Mouse (Mus musculus): ENCODE data around the gene Erlin1. TPM values are rescaled to one million over a fixed set of nuclear protein-coding genes. Genes with fewer than 3 reads are reported as not detected.

Erlin1 gene
- polyA plus RNA-seq (2015; fragmentation: Illumina TruSeq; extraction: RNeasy Lipid Tissue Mini Kit (QIAGEN cat#74804); ENCODE audit: insufficient read depth, low read depth, low replicate concordance), result 5.2 TPM

DNA sequence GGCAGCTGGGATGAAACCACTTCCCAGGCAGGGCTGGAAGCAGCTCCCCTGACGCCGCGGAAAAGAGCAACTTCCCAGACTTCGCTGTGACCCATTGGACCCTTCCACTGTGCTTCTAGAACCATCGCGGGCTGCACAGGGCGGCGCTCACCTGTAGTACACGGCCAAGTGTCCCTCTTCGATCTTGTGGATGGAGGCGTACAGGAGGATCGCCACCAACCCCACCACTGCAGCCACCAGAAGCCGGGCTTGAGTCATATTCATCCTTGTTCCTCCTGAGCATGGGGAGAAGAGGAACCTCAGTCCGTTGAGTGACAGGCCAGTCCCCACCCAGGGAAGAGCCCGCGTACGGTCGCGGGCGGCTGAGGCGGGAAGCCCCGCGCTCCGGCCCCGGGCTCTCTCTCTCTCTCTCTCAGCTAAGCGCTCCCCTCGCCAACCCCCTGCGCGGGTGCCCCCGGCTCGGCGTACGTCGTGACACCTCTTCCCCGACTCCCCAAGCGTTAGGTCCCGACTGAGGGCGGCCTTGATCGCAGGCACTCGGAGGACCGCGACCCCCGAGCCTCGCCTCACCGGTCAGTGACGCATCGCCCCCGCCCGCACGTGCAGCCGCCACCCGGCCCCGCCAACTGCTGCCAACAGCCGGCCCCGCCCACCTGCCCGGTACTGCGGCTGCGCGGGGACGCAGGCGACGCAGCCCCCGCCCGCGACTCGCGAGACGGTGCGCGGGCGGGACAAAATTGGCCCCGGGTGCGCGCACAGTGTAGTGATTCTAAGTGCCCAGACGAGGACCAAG is at the start of gene Erlin1:
Gene Erlin1 (minus strand): TSS at position 665 of the 793 bp plus-strand sequence.

DNA sequence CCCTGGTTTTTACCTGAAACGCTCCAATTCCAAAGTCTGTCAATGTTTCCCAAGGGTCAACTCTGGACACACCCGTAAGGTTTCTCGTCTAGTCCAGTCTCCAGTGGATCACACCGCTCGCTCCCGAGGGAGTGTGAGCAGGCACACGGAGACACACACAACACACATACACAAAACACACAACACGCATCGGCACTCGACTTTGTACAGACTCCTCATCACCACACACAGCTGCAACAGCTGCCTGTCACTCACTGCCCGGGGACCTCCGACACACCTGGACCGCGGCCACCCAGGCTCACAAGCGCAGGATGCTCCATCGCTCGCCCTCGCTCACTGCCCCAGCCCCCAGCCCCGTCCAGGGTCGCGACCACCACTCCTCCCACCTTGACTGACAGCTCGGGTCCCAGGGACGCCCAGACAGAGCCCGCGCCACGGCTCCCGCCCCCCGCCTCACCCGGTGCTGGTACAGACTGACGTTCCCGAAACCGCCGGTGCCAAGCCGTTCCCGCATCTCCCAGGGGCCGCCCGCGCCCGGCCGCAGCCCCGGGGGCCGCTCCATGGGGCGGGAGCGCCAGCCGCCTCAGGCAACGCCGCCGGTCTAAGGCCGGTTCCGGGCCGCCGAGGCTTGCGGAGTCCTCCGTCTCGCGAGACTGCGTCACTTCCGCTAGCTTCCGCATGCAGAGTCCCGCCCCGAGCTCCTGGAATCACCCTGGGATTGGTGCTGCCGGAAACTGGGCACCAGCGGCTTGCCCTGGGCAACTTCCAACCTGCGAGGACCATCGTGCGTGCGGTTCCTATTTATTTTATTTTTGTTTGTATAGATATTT is 37.5 kb upstream of the Erlin1 start, which contains the start of gene Chuk:
Gene Chuk (minus strand): TSS at position 650 of the 830 bp plus-strand sequence.

GRCm38 (mm10) chr19:44028972-44029371 is 40.6 kb downstream of the Erlin1 start, which contains the start of gene Cyp2c23:
Cyp2c23 (minus strand) TSS chr19:44029208.

GRCm38 (mm10) chr19:43986069-43986794 is 83.4 kb downstream of the Erlin1 start, which contains the start of gene Cpn1:
Cpn1 (minus strand) TSS chr19:43986556.

Other genes with a start within 250 kb of the Erlin1 start
- gene Dnmbp, start 129.6 kb downstream of the Erlin1 start, polyA plus RNA-seq (2015; fragmentation: Illumina TruSeq; extraction: RNeasy Lipid Tissue Mini Kit (QIAGEN cat#74804); ENCODE audit: insufficient read depth, low read depth, low replicate concordance), result 5.9 TPM
- 16.4 TPM for gene Cpn1, start 83.2 kb downstream of the Erlin1 start, polyA plus RNA-seq (2015; fragmentation: Illumina TruSeq; extraction: RNeasy Lipid Tissue Mini Kit (QIAGEN cat#74804); ENCODE audit: insufficient read depth, low read depth, low replicate concordance)
- not detected for gene Cyp2c23, start 40.6 kb downstream of the Erlin1 start, polyA plus RNA-seq (2015; fragmentation: Illumina TruSeq; extraction: RNeasy Lipid Tissue Mini Kit (QIAGEN cat#74804); ENCODE audit: insufficient read depth, low read depth, low replicate concordance)
- gene Chuk, start 37.7 kb upstream of the Erlin1 start, polyA plus RNA-seq (2015; fragmentation: Illumina TruSeq; extraction: RNeasy Lipid Tissue Mini Kit (QIAGEN cat#74804); ENCODE audit: insufficient read depth, low read depth, low replicate concordance), result 24.8 TPM
- 3.5 TPM for gene Cwf19l1, start 66.1 kb upstream of the Erlin1 start, polyA plus RNA-seq (2015; fragmentation: Illumina TruSeq; extraction: RNeasy Lipid Tissue Mini Kit (QIAGEN cat#74804); ENCODE audit: insufficient read depth, low read depth, low replicate concordance)
- gene Bloc1s2, start 76.7 kb upstream of the Erlin1 start, polyA plus RNA-seq (2015; fragmentation: Illumina TruSeq; extraction: RNeasy Lipid Tissue Mini Kit (QIAGEN cat#74804); ENCODE audit: insufficient read depth, low read depth, low replicate concordance), result 19.4 TPM
- not detected for gene Pkd2l1, start 122.7 kb upstream of the Erlin1 start, polyA plus RNA-seq (2015; fragmentation: Illumina TruSeq; extraction: RNeasy Lipid Tissue Mini Kit (QIAGEN cat#74804); ENCODE audit: insufficient read depth, low read depth, low replicate concordance)
- not detected for gene Scd3, start 133.5 kb upstream of the Erlin1 start, polyA plus RNA-seq (2015; fragmentation: Illumina TruSeq; extraction: RNeasy Lipid Tissue Mini Kit (QIAGEN cat#74804); ENCODE audit: insufficient read depth, low read depth, low replicate concordance)
- gene Scd2, start 223.9 kb upstream of the Erlin1 start, polyA plus RNA-seq (2015; fragmentation: Illumina TruSeq; extraction: RNeasy Lipid Tissue Mini Kit (QIAGEN cat#74804); ENCODE audit: insufficient read depth, low read depth, low replicate concordance), result 20.6 TPM